Mouse (Mus musculus): Measurements from ENCODE around the gene Krtap28-13. TPM values are rescaled to one million over a fixed set of nuclear protein-coding genes. Genes with fewer than 3 reads are reported as not detected.
A peak's percentile ranks its signal among the peaks of the same experiment; 100 is the strongest.

Gene Krtap28-13
- polyA plus RNA-seq, 1 experiment from 2014 or later, result not detected

DNA sequence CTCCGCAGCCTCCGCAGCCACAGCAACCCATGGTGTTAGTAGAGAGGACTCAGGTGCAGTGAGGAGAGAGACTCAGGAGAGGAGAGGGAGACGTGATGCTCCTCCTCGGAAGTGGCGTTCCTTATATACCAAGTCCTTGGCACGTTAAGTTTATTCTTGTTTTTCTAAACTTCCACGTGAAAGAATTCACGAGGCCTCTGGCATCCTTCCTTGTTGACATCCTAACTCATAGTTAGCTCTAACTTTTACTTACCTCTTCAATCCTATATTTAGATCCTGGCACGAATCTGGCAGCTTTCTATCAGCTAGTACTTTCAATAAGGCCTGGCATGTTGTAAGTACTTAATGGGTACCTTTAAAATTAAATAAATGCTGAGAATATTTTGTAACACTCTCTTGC lies 1.5 kb upstream of the Krtap28-13 start, which contains the start of gene A030005K14Rik:
TSS of gene A030005K14Rik (minus strand) at position 101 of the 400 bp plus-strand sequence.
- H3K9ac ChIP-seq (ENCODE audit: low read depth, low read length), result no peak within 1 kb of the TSS
- H3K4me1 ChIP-seq (replicated peaks; ENCODE audit: insufficient read depth, low read length), result no peaks in the 10 kb centered on the region
- TF ChIP-seq CTCF (IDR thresholded peaks at IDR 0.05; ENCODE audit: low read depth), result no peak
- WGBS, result 91% methylated on average over 9 of the region's 9 CpGs
- DNase-seq (ENCODE audit: low spot score) (no peak), ATAC-seq (replicated peaks; ENCODE audit: low FRiP score, low read depth) (no peak)
- no peak within 1 kb of the TSS for H3K4me3 ChIP-seq (replicated peaks; ENCODE audit: low read depth, low read length)
- H3K9me3 ChIP-seq (replicated peaks; ENCODE audit: low read length), result no peaks in the 10 kb centered on the region
- H3K4me2 ChIP-seq (ENCODE audit: low read length), result no peak within 1 kb of the TSS
- H3K27ac ChIP-seq, result no peak within 1 kb of the TSS
- H3K27me3 ChIP-seq (ENCODE audit: insufficient read depth, low read length), result no peaks in the 10 kb centered on the region
- H3K36me3 ChIP-seq (ENCODE audit: insufficient read depth, low read length), result no peaks in the 10 kb centered on the region

DNA sequence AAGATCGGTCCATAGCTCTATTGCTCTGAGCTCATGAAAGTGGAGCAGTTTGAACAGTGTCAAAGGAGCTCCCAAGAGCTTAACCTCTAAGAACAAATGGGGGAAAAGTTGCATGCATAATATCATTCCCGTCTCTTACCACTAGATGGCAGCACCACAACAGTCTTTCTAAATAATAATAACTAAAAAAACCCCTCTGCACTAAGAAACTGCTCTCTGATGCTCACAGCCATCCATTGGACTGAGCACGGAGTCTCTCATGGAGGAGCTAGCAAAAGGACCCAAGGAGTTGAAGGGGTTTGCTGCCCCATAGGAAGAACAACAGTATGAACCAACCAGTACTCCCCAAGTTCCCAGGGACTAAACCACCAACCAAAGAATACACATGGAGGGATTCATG lies 4.1 kb downstream of the Krtap28-13 start:
- H3K9ac ChIP-seq (ENCODE audit: low read depth, low read length), result no peak overlapping the region
- no peak overlapping the region for H3K4me3 ChIP-seq (replicated peaks; ENCODE audit: low read depth, low read length)
- no peak overlapping the region for H3K4me2 ChIP-seq (ENCODE audit: low read length)
- no peaks in the 10 kb centered on the region for H3K36me3 ChIP-seq (ENCODE audit: insufficient read depth, low read length)
- no peak overlapping the region for H3K27ac ChIP-seq
- H3K4me1 ChIP-seq (replicated peaks; ENCODE audit: insufficient read depth, low read length), result no peaks in the 10 kb centered on the region
- no peaks in the 10 kb centered on the region for H3K27me3 ChIP-seq (ENCODE audit: insufficient read depth, low read length)
- H3K9me3 ChIP-seq (replicated peaks; ENCODE audit: low read length), result no peaks in the 10 kb centered on the region
- WGBS, result 34% methylated on average over 3 of the region's 3 CpGs
- peak; percentile 82 for TF ChIP-seq CTCF (IDR thresholded peaks at IDR 0.05; ENCODE audit: low read depth)
- ATAC-seq (replicated peaks; ENCODE audit: low FRiP score, low read depth) (no peak), DNase-seq (ENCODE audit: low spot score) (peak; percentile 79)

- Histone ChIP-seq H3K27ac (no peak overlapping the region), H3K4me1 (replicated peaks; ENCODE audit: insufficient read depth, low read length) (no peaks in the 10 kb centered on the region), H3K9me3 (replicated peaks; ENCODE audit: low read length) (no peaks in the 10 kb centered on the region), H3K27me3 (ENCODE audit: insufficient read depth, low read length) (no peaks in the 10 kb centered on the region), H3K36me3 (ENCODE audit: insufficient read depth, low read length) (no peaks in the 10 kb centered on the region), H3K9ac (ENCODE audit: low read depth, low read length) (no peak overlapping the region), H3K4me2 (ENCODE audit: low read length) (no peak overlapping the region), H3K4me3 (replicated peaks; ENCODE audit: low read depth, low read length) (no peak overlapping the region)
- 89% methylated on average over 4 of the region's 4 CpGs for WGBS
- TF ChIP-seq CTCF (IDR thresholded peaks at IDR 0.05; ENCODE audit: low read depth), result no peak
- DNase-seq (ENCODE audit: low spot score) (no peak), ATAC-seq (replicated peaks; ENCODE audit: low FRiP score, low read depth) (no peak)
Measured at GRCm38 (mm10) chr1:83066577-83066976, 5.8 kb downstream of the Krtap28-13 start.

DNA sequence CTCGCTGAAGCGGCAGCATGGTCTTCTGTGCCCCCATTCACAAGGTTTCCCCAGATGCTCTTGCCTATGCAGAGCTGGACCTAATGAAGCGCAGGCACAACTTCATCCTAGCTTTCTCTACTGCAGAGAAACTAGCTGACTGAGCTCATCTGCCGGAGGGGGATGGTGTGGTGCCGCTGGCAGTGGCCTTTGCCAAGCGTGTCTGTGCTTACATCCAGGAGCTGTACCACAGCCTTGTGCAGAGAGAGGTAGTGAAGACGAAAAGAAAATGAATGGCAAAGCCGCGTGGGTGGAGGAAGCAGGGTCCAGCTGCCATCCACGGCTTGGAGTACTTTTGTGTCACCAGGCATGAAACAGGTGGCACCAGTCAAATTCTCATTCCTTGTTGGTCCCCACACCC lies 6.5 kb downstream of the Krtap28-13 start:
- no peaks in the 10 kb centered on the region for H3K9me3 ChIP-seq (replicated peaks; ENCODE audit: low read length)
- H3K36me3 ChIP-seq (ENCODE audit: insufficient read depth, low read length), result no peaks in the 10 kb centered on the region
- ATAC-seq (replicated peaks; ENCODE audit: low FRiP score, low read depth) (no peak), DNase-seq (ENCODE audit: low spot score) (no peak)
- TF ChIP-seq CTCF (IDR thresholded peaks at IDR 0.05; ENCODE audit: low read depth), result no peak
- no peaks in the 10 kb centered on the region for H3K27me3 ChIP-seq (ENCODE audit: insufficient read depth, low read length)
- 78% methylated on average over 10 of the region's 10 CpGs for WGBS
- H3K4me1 ChIP-seq (replicated peaks; ENCODE audit: insufficient read depth, low read length), result no peaks in the 10 kb centered on the region
- H3K9ac ChIP-seq (ENCODE audit: low read depth, low read length), result no peak overlapping the region
- H3K4me3 ChIP-seq (replicated peaks; ENCODE audit: low read depth, low read length), result no peak overlapping the region
- H3K27ac ChIP-seq, result no peak overlapping the region
- no peak overlapping the region for H3K4me2 ChIP-seq (ENCODE audit: low read length)

DNA sequence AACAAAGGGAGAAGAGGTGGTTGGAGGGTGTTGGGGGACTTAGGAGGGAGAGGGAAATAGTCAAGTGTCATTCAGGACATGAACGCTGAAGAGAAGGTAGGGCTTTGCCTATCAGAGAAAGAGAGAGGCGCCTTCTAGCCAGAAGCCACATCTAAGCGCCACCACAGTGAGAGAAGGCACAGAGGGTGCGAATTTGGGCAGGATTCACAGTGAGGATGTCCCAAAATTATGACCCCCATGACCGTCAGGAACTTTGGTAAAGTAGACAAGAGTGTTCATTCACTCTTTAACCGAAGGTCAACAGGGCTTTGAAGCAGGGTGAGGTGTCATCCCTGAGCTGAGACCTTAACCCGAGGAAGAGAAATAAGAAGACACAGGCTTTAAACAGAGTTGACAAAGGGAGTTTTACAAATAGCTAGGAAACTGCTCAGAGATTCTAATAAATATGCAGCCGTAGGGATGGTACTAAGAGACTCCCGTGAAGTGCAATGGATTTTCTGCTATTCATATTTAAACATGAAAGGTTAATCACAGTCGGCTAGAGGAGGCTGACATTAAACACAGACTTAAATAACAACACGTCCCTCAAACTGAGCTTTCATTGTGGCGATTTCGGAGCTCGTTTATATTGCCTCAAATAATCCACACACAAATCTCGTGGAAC lies 14.9 kb downstream of the Krtap28-13 start:
- H3K4me3 ChIP-seq (replicated peaks; ENCODE audit: low read depth, low read length), result peak overlapping the region; percentile 23; the same call in 1 of the 2 replicates
- no peak overlapping the region for H3K9ac ChIP-seq (ENCODE audit: low read depth, low read length)
- no peaks in the 10 kb centered on the region for H3K27me3 ChIP-seq (ENCODE audit: insufficient read depth, low read length)
- H3K9me3 ChIP-seq (replicated peaks; ENCODE audit: low read length), result no peaks in the 10 kb centered on the region
- TF ChIP-seq CTCF (IDR thresholded peaks at IDR 0.05; ENCODE audit: low read depth), result no peak
- no peaks in the 10 kb centered on the region for H3K4me1 ChIP-seq (replicated peaks; ENCODE audit: insufficient read depth, low read length)
- DNase-seq (ENCODE audit: low spot score) (no peak), ATAC-seq (replicated peaks; ENCODE audit: low FRiP score, low read depth) (no peak)
- H3K36me3 ChIP-seq (ENCODE audit: insufficient read depth, low read length), result no peaks in the 10 kb centered on the region
- WGBS, result 34% methylated on average over 15 of the region's 15 CpGs
- no peak overlapping the region for H3K27ac ChIP-seq
- H3K4me2 ChIP-seq (ENCODE audit: low read length), result peak overlapping the region; percentile 47

- H3K36me3 ChIP-seq (ENCODE audit: insufficient read depth, low read length), result no peaks in the 10 kb centered on the region
- H3K27me3 ChIP-seq (ENCODE audit: insufficient read depth, low read length), result no peaks in the 10 kb centered on the region
- no peaks in the 10 kb centered on the region for H3K9me3 ChIP-seq (replicated peaks; ENCODE audit: low read length)
- DNase-seq (ENCODE audit: low spot score) (peak; percentile 84), ATAC-seq (replicated peaks; ENCODE audit: low FRiP score, low read depth) (peak; percentile 69; the same call in 1 of the 2 replicates)
- no peaks in the 10 kb centered on the region for H3K4me1 ChIP-seq (replicated peaks; ENCODE audit: insufficient read depth, low read length)
- TF ChIP-seq CTCF (IDR thresholded peaks at IDR 0.05; ENCODE audit: low read depth), result peak; percentile 89
- no peak overlapping the region for H3K9ac ChIP-seq (ENCODE audit: low read depth, low read length)
- peak overlapping the region; percentile 47 for H3K4me2 ChIP-seq (ENCODE audit: low read length)
- no peak overlapping the region for H3K27ac ChIP-seq
- 47% methylated on average over 11 of the region's 11 CpGs for WGBS
- peak overlapping the region; percentile 23; the same call in 1 of the 2 replicates for H3K4me3 ChIP-seq (replicated peaks; ENCODE audit: low read depth, low read length)
Measured at GRCm38 (mm10) chr1:83076190-83076917, 15.6 kb downstream of the Krtap28-13 start.

Data from kidney, postnatal 0 days (tissue).